Mouse (Mus musculus) G1E (cell line): ENCODE measurements around the gene Thap4. TPM values are rescaled to one million over a fixed set of nuclear protein-coding genes. Genes with fewer than 3 reads are reported as not detected.
A peak's percentile ranks its signal among the peaks of the same experiment; 100 is the strongest.

ENCODE experiments used
- ATAC-seq: 2 replicates; pipeline ENCODE4 v1.8.0; 2016; ENCODE audit warnings: mild to moderate bottlenecking; ENCODE audit not compliant: insufficient number of reproducible peaks, poor library complexity, low FRiP score, severe bottlenecking; ENCODE audit errors: extremely low read depth
- DNase-seq: peaks from one replicate; pipeline ENCODE4 v3.0.0; 2012; ENCODE audit warnings: low spot score
- H3K27me3 ChIP-seq: 2 replicates; pipeline ENCODE4 v1.6.1; 2012; ENCODE audit warnings: mild to moderate bottlenecking, low read length, inconsistent platforms; ENCODE audit not compliant: insufficient read depth
- H3K36me3 ChIP-seq: replicated peaks from 2 replicates; pipeline ENCODE3; 2012; ENCODE audit warnings: mild to moderate bottlenecking, inconsistent platforms
- H3K4me1 ChIP-seq: 2 replicates; pipeline ENCODE4 v1.6.1; 2012; ENCODE audit warnings: low read depth, low read length, inconsistent platforms, mixed read lengths; ENCODE audit not compliant: insufficient read depth
- H3K4me3 ChIP-seq: 2 replicates; pipeline ENCODE4 v1.5.1; 2012; ENCODE audit warnings: low read depth, mild to moderate bottlenecking, inconsistent platforms, low read length, moderate library complexity, mixed read lengths
- H3K9me3 ChIP-seq: replicated peaks from 2 replicates; pipeline ENCODE4 v1.6.1; 2012; ENCODE audit warnings: inconsistent platforms
- CTCF ChIP-seq: IDR thresholded peaks from 2 replicates; pipeline ENCODE4 v1.5.1; 2012; ENCODE audit warnings: low read depth, low read length, inconsistent platforms, mixed read lengths
- GATA1 ChIP-seq: IDR thresholded peaks from 2 replicates; pipeline ENCODE4 v1.6.1; 2012; ENCODE audit warnings: borderline replicate concordance, low read length, inconsistent platforms, mixed read lengths
- GATA2 ChIP-seq: IDR thresholded peaks from 2 replicates; pipeline ENCODE4 v1.6.1; 2012; ENCODE audit warnings: low read depth, low read length, inconsistent platforms, borderline replicate concordance
- POLR2AphosphoS5 ChIP-seq: IDR thresholded peaks from 2 replicates; pipeline ENCODE4 v1.6.1; 2012; ENCODE audit warnings: low read depth, low read length, inconsistent platforms; ENCODE audit not compliant: insufficient replicate concordance
- TAL1 ChIP-seq: conservative IDR thresholded peaks from 2 replicates; pipeline ENCODE4 v1.6.1; 2012; ENCODE audit warnings: low read depth, low read length, inconsistent platforms, mixed read lengths
- polyA plus RNA-seq: library from polyadenylated mRNA; stranded (reverse); fragments of >175 nt; gene quantifications from 2 replicates; pipeline ENCODE4 v1.2.3, GENCODE M21; 2012
- total RNA-seq, 2 experiments: library from RNA; stranded (forward) in 1 of 2; stranded (reverse) in 1 of 2; fragments of 200-1000 nt in 1 of 2; fragments of >200 nt in 1 of 2; fragmentation: Nextera tagmentation in 1 of 2; gene quantifications; 2 replicates each; pipeline ENCODE4 v1.2.3; 2014 to 2017

Gene Thap4
- total and polyA plus RNA-seq, 3 experiments: 27.9 to 71.1 (median 39.4) TPM

DNA sequence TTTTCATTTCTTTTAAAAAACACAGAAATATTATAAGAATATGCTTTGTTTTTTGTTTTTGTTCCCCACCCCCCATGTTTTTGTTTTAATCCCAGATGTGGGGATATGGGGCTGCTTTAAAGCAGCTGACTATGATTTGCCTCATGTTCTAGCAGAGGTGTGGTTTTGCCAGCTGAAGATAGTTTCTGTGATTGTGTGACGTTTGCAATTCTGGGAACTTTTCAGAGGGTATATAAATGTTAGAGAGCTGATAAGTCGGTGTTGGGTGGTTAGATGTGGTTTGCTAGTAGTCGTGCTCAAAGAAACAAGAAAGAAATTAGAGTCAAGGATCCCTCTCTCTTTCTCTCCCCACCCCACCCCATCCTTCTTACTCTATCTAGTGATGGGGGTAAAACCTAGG, 18.8 kb downstream of the Thap4 start:
- Histone ChIP-seq H3K27me3 (no peaks in the 10 kb centered on the region), H3K36me3 (peaks cover 55% of the 10 kb centered on the region), H3K9me3 (no peaks in the 10 kb centered on the region), H3K4me1 (peaks cover 25% of the 10 kb centered on the region), H3K4me3 (no peak overlapping the region)
- TF ChIP-seq GATA2: no peak
- no peak for DNase-seq
- no peak for ATAC-seq

DNA sequence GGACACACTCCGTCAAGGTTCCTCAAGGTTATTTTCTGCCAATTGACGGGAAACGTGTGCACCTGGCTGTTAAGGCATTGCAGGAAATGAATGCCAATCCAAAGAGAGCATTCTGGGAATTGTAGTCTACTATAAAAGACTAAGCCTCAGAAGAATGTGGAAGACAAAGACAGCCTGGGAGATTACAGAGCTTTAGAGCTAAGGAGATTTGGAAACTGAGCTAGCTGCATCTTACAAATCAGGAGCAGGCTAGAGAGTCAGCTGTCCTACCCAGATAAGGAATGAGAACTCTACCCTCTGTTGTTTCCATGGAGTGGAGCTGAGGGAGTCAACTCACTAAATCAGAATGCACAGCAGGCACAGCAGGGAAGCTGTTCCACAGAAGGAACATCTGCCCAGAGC, 22.8 kb downstream of the Thap4 start:
- H3K4me3 ChIP-seq: no peak overlapping the region
- H3K36me3 ChIP-seq: peaks cover 64% of the 10 kb centered on the region
- ATAC-seq (no peak), DNase-seq (no peak)
- TF ChIP-seq TAL1 (no peak), GATA1 (no peak), CTCF (no peak), POLR2AphosphoS5 (no peak), GATA2 (no peak)
- no peaks in the 10 kb centered on the region for H3K27me3 ChIP-seq
- H3K9me3 ChIP-seq: no peaks in the 10 kb centered on the region
- peaks cover 22% of the 10 kb centered on the region for H3K4me1 ChIP-seq

DNA sequence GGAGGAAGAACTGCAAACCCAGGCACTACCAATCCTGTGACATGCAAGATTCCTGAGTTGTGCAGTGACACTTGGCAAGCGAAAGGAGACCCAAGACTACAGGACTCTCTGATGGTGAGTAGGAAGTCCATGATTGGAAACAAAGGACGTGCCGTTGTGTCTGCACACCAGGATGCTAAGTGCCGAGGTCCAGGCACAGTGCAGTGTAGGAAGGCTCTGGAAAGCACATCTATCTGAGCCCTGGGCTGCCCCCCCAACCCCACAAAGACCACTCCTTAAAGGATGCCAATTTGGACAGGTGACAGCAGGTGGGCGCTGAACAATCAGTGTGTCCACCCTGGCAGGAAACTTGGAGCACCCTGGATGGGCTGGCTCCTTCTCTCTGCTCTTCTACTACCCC, 23.6 kb downstream of the Thap4 start:
- peaks cover 18% of the 10 kb centered on the region for H3K4me1 ChIP-seq
- H3K36me3 ChIP-seq: peaks cover 65% of the 10 kb centered on the region
- ATAC-seq (no peak), DNase-seq (no peak)
- TF ChIP-seq GATA1: no peak
- no peak for TF ChIP-seq GATA2
- no peak for TF ChIP-seq TAL1
- TF ChIP-seq POLR2AphosphoS5: no peak
- TF ChIP-seq CTCF: no peak
- no peaks in the 10 kb centered on the region for H3K27me3 ChIP-seq
- H3K4me3 ChIP-seq: no peak overlapping the region
- no peaks in the 10 kb centered on the region for H3K9me3 ChIP-seq

- no peak for TF ChIP-seq TAL1
- peak; percentile 85 for TF ChIP-seq CTCF
- TF ChIP-seq POLR2AphosphoS5: no peak
- no peak for TF ChIP-seq GATA1
- DNase-seq: peak; percentile 65
- no peak overlapping the region for H3K4me3 ChIP-seq
These were observed 27.7 kb downstream of the Thap4 start for GRCm38 (mm10) chr1:93726974-93727373.

GRCm38 (mm10) chr1:93726116-93726515, 28.5 kb downstream of the Thap4 start:
- ATAC-seq (no peak), DNase-seq (no peak)
- TF ChIP-seq TAL1: no peak
- TF ChIP-seq POLR2AphosphoS5: no peak
- TF ChIP-seq CTCF: no peak
- no peak for TF ChIP-seq GATA1
- TF ChIP-seq GATA2: no peak
- Histone ChIP-seq H3K9me3 (no peaks in the 10 kb centered on the region), H3K4me1 (peaks cover 13% of the 10 kb centered on the region), H3K36me3 (peaks cover 75% of the 10 kb centered on the region), H3K27me3 (no peaks in the 10 kb centered on the region), H3K4me3 (no peak overlapping the region)

More at GRCm38 (mm10) chr1:93726974-93727373, 27.7 kb downstream of the Thap4 start:
- Histone ChIP-seq H3K9me3 (no peaks in the 10 kb centered on the region), H3K27me3 (no peaks in the 10 kb centered on the region), H3K4me1 (peaks cover 13% of the 10 kb centered on the region), H3K36me3 (peaks cover 79% of the 10 kb centered on the region)
- peak; percentile 67 for ATAC-seq

- no peaks in the 10 kb centered on the region for H3K27me3 ChIP-seq
- TF ChIP-seq TAL1 (no peak), GATA1 (no peak), POLR2AphosphoS5 (no peak), CTCF (no peak), GATA2 (no peak)
- DNase-seq (no peak), ATAC-seq (no peak)
- no peak overlapping the region for H3K4me3 ChIP-seq
- H3K9me3 ChIP-seq: no peaks in the 10 kb centered on the region
- peaks cover 75% of the 10 kb centered on the region for H3K36me3 ChIP-seq
- H3K4me1 ChIP-seq: peaks cover 13% of the 10 kb centered on the region
These were observed 29.0 kb downstream of the Thap4 start for GRCm38 (mm10) chr1:93725665-93726064.

DNA sequence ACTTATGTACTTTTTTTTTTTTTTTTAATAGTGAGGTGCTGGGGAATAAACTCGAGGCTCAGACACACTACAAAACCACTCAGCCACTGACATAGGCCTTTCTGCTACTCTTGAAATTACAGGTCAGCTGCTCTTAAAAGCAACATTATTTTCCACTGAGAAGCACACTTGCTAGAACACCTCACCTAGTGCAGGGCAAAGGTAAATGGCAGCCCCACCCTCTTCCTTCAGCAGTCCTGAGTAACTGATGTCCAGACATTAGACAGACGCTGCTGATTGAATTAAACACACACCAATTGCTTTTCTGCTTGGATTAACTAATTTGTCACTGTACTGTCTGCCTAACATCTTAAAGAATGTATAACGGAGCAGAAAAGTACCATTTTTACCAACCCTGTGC, 30.0 kb downstream of the Thap4 start:
- TF ChIP-seq GATA2 (no peak), CTCF (no peak), GATA1 (no peak), TAL1 (no peak), POLR2AphosphoS5 (no peak)
- Histone ChIP-seq H3K4me3 (no peak overlapping the region), H3K27me3 (no peaks in the 10 kb centered on the region), H3K4me1 (peaks cover 13% of the 10 kb centered on the region), H3K36me3 (peaks cover 77% of the 10 kb centered on the region), H3K9me3 (no peaks in the 10 kb centered on the region)
- ATAC-seq: no peak
- no peak for DNase-seq
